Mouse (Mus musculus) CD8-positive naive resting alpha-beta T cell, adult 2 months (primary cell): ENCODE measurements around the gene Utp11.
A peak's percentile ranks its signal among the peaks of the same experiment; 100 is the strongest.

Experiments used
- DNase-seq, 2 experiments: peaks; one replicate each; pipeline ENCODE4 v3.0.0; 2022; ENCODE audit warnings: low read depth in 2 of 2, low spot score in 2 of 2

The Utp11 gene

GRCm38 (mm10) chr4:124704797-124705474, 11.5 kb upstream of the Utp11 start:
- DNase-seq: no peak

DNA sequence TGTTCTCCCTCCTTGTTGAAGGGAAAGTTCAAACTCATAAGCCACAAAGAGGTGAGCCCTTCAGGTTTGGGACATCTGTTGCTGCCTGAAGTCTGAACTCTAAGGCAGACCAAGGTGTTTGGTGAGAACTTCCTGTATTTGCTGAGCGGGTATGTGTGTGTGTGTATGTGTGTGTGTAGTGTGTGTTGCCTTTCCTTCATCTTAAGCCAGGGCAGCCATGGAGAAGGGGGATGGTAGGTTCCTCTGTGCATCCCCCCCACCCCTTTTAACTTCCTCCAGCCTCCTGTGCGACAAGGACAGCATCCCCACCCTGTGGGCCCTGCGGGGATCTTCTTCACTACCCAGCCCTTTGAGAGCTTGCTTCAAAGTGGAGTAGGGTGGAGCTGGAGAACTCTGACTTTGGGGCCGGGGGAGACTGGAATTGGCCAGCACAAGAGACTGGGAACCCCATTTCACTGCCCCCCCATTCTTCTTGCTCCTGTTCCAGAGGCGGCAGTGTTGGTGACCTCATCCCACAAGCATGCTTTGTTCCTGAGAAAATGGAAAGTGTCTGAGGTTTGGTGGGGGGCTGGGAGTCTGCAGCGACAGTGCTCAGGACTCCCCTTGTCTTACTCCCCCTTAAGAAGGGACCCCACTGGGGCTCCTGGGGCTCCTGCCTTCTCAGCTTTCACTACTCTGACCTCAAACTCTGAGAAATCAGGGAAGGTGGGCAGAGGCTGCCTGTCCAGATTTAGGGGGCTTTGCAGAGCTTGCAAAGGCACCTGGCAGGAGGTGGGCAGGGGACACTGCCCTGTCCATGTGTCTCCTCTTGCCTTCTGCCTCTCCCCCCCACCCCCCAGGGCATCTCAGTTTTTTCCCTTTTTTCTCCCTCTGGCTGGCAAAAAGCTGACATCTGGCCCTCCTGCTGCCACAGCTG, 10.7 kb upstream of the Utp11 start:
- DNase-seq: peak; percentile 34 to 44

- no peak for DNase-seq
Observed at GRCm38 (mm10) chr4:124703406-124703805, 10.0 kb upstream of the Utp11 start.

- DNase-seq: no peak
Observed at GRCm38 (mm10) chr4:124701916-124702315, 8.5 kb upstream of the Utp11 start.

DNA sequence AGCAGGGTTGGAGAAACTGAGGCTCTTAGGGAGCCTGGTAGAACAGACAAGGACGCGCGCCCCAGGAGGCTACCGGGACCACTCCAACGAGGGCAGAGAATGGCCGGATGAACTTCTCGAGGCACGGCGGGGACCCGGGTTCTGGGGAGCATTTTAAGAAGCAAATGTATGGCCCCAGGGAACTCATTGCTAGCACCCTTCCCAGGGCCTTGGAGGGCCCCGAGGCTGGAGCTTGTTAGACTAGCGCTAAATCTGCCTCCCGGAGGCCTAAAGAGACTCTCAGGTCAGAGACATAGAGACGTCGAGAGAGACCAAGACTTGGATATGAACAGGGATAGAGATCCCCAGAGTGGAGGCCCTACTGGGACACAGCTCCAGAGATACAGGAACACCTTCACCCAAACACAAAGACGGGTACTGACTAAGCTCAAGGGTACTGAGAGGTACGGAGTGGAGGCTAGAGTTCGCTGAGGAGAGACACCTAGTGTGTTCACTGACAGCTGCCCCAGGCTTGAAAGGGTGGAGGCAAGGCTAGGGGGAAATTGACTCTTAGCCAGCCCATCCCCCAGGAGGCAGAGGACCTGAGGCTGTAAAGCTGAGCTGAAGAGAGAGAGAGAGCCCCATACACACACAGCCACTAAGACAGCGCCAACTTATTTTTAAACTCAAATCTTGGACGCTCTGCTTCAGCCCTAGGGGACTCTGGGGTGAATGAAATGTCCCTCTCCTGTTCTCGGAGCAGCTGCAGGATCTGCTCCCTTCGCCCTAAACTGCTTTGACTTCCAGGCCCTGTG, 7.8 kb upstream of the Utp11 start:
- DNase-seq: no peak

GRCm38 (mm10) chr4:124700248-124700971, 7.0 kb upstream of the Utp11 start, which contains the start of gene Fhl3:
TSS of gene Fhl3 (plus strand) at chr4:124700701.
- peak; percentile 21 to 24 for DNase-seq

GRCm38 (mm10) chr4:124699791-124700190, 6.4 kb upstream of the Utp11 start:
- no peak for DNase-seq

GRCm38 (mm10) chr4:124695786-124696516, 2.6 kb upstream of the Utp11 start:
- DNase-seq: no peak

- DNase-seq: no peak
Observed at GRCm38 (mm10) chr4:124694572-124694971, 1.2 kb upstream of the Utp11 start.

DNA sequence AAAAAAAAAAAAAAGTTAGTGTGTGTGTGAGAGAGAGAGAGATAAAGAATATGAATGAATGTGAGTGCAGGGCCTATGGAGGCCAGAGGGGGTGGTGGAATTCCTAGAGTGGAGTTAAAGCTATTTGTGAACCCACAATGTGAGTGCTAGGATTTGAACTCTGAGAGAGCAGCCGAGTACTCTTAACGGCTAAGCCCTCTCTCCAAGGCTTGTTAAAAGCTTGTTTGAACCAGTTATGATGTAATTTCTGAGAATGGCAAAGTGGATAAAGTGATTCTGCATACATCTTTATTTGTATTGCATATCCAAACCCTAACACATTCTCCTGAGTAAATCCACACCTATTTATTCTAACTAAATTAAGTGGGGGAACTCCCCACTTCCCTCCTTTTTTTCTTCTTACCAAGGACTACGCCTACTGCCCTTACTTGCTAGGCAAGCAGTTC, 961 bp downstream of the Utp11 start:
- DNase-seq: no peak

- DNase-seq: no peak
Observed at GRCm38 (mm10) chr4:124691455-124691854, 1.9 kb downstream of the Utp11 start.

GRCm38 (mm10) chr4:124685897-124686402, 7.5 kb downstream of the Utp11 start:
- DNase-seq: no peak

DNA sequence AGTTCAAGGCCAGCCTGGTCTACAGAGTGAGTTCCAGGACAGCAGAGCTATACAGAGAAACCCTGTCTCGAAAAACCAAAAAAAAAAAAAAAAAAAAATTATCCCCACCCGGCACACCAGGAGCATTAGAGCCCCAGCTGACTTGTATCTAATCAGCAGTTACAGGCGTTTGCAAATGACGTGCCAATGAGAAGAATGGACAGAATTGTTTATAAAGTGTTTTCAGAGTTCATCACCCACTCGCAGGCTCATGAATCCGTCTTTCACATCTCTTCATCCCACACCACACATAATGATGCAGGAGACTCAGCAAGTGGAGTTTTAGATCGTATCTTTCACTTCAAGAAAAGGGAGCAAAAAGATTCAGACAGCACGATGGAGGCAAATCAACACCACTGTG, 7.9 kb downstream of the Utp11 start:
- DNase-seq: no peak

DNA sequence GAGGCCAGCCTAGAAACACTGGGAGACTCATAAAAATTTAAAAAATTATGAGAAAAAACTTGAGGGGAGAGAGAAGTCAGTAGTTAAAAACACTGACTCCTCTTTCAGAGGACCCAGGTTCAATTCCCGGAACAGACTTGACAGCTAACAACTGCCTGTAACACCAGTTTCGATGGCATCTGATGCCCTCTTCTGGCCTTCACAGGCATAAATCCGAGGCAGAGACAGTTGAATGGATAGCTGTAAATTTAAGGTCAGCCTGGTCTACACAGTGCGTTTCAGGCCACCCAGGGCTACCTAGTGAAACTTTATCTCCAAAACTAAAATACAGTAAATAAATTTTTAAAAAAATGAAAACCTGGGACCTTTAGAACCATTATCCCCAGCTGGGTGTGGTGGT, 8.4 kb downstream of the Utp11 start:
- no peak for DNase-seq

- no peak for DNase-seq
Observed at GRCm38 (mm10) chr4:124683474-124683873, 9.9 kb downstream of the Utp11 start.

DNA sequence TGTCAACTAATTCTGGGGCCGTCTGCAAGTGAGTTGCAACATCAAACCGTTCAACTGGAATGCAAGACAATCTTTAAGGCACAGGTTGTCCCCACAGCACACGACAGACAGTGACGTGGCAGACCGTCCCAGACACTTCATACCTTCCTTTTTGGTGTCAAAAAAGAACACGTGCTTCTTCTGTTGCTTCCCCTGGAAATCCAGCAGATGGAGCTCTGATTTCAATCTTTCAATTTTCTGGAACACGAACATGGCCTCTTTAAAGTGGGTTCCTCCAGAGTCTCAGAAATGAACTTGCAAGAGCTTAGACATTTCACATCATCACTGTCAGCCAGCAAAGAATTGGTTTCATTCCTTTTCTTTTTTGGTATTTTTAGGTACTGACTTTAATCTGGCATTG, 11.1 kb downstream of the Utp11 start:
- no peak for DNase-seq

- no peak for DNase-seq
Observed at GRCm38 (mm10) chr4:124675958-124676357, 17.4 kb downstream of the Utp11 start.

DNA sequence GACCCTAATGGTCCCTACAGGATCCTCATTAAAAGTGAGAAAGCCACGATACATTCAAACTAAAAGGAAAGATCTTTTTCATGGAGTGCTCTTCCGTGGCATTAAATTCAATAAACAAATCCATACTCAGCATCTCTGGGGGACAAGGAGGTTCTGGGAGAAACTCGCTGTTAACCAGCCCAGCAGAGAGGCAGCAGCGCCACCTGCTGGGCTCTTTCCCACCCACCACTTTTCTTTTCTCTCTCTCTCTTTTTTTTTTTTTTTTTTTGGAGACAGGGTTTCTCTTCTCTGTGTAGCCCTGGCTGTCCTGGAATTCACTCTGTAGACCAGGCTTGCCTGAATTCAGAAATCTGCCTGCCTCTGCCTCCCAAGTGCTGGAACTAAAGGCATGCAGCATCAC, 18.4 kb downstream of the Utp11 start:
- DNase-seq: peak in 1 of 2 experiments; percentile 15

DNA sequence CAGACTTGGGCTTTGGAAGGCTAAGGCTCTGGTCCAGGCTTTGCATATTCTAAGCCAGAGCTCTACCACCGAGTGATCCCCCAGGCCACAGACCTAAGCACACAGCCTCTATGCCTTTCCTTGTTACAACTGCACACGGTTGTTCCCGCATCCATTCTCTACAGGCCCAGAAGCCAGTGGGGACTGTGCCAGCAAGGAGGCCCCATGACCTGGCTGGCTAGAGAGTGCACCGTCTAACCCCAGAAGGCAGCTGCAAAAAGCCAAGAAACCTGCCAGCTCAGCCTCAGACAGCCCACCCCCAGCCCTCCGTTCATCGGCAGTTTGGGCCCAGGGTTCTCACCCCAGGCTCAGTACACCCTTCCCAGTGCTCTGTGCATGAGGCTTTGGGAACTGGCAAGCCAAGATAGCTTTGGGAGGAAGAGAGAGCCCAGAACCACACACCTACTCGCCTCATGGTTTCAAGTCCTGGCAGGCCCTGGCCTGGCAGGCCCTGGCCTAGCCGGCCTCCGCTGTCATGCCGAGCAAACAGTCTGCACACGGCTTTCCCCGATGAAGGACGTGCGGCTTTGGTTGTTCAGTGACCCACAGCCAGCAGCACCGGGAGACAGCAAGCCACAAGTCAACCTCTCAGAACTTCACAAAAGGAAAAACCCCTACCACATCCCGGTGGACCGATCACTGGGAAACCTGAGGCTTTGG, 18.9 kb downstream of the Utp11 start:
- no peak for DNase-seq
